Mouse (Mus musculus): ENCODE results near the gene Rab11fip4.

Rab11fip4 gene

DNA sequence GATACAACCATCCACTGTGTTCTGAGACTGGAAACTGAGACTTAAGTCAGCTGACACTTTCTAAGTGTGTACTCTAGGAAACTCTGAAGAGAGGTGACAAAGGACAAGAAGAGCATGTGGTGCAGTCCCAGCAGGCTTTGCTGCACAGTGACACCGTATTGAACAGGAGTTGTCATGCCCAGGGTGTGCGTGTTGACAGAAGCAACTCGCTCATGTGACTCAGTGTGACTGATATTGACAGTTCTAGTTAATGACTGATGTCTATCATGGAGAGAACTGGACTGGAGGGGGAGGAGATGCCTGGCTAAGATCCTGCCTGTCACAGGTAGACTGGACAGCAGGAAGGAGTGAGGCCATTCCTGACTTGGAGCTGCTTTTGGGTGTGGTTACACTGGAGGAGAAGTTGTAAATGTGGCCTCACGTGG, 63.4 kb downstream of the Rab11fip4 start:
- DNase-seq (ENCODE audit: low read depth, low spot score), result no peak

DNA sequence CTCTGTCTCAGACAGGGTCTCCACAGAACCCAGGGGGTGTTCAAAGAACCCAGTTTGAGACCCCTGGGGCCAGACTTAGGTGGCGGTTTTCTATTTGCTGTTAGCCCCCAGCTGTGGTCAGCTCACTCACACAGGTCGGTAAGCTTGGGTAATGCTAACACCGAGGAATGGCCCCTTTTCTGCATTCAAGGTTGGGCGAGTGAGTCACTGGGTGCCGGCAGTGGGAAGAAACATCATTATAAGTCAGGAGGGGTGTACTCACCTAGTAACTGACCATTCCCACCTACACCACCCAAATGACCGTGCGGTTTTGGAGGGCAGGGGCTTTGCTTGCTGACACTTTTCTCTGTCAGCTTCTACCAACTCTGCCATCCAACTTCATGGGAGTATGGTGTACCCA, 64.6 kb downstream of the Rab11fip4 start:
- DNase-seq (ENCODE audit: low read depth, low spot score), result no peak

DNA sequence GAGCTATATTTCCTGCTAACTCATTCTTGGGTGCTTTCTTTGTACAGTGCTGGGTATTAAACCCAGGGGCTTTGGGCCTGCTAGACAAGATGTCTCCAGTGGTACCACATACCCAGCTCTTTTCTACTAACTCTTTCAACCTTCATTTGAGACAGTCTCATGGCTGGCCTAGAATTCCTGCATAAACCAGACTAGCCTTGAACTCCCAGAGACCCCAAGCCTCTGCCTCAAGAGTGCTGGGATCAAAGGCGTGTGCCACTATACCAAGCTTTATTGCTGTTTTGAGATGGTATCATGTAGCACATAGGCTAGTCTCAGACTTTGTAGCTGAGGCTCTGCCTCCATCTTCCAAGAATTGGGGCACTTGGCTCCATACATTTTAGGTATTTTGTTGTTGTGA, 65.5 kb downstream of the Rab11fip4 start:
- peak; percentile 70 for DNase-seq (ENCODE audit: low read depth, low spot score)

DNA sequence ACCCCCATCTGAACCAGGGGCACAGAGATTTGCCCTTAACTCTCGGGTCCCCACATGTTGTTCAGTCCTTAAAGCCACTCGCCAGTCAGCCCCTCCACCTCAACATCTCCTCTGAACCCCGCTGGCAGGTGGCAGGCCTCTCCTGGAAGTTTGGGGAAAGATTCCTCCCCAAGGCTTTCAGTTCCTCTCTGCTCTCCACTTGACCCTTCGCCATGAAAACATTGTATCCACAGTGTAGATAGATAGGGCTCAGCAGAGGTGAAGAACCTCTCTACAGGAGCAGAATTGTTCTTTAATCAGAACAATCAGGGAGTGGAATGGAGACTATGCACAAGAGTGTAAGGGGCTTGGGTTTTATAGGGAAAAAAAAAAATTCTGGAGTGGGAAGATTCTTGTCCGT, 66.0 kb downstream of the Rab11fip4 start:
- DNase-seq (ENCODE audit: low read depth, low spot score), result no peak

DNA sequence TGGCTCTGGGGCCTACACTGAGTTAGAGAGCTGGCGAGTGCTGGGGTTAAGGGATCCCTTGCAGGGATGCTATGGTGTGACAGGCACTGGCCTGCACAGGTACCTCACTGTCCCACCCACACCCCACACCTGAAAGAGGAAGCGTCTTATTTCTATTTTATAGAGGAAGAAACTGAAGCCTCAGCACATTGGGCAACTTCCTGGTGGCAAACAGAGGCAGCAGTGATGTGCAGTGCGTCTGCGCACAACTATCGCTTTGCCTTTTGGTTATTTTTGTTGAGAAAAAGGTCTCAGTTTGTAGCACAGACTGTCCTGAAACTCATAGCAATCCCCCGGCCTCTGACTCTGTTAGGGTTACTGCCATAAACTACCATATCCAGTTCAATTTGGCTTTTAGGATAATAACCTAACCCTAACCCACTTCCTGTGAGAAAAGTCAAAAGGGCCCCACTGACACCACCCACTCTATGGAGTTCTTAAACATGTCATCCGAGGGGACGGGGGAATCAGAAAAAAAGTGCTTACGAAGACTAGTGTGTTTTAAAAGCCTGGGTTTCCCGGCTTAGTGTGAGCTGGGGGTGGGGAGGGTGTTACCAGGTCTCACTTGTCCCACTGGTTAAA, 67.3 kb downstream of the Rab11fip4 start:
- no peak for DNase-seq (ENCODE audit: low read depth, low spot score)

DNA sequence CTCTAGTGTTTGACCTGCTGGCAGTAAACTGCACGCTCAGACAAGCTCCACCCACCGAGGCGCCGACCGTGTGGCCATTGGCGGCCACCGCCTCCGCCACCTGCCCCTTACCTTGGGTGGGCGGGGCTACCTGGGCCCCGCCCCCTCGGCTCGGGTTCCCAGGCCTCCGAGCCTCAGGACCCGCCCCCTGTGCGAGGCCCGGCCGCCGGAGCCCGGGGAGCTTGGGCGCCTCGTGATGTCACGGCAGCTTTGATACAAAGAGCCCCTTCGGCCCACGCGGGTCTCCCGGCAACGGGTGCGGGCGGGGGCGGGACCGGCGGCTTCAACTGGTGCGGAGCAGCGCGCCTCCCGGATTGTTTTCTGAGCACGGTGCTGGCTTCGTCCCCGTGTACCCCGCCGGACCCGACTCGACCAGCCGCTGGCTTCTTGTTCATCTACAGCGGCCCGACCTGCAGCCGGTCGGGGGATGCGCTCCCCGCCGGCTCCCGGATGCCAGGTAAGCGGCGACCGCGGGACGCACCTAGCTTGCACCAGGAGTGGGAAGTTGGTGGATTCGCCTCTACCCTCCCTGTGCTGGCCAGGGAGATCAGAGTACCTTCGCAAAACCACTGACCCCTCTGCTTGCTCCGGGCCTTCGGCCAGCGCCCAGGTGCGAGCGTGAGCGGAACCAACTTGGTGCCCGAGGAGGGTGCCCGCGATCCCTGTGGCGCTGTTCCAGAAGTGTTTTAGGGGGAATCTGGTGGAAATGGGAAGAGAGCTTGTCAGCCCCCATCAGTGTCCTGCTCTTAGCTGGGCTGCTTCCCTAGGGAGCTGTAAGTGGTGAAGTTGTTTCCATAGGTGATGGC, 69.6 kb downstream of the Rab11fip4 start:
- DNase-seq (ENCODE audit: low read depth, low spot score), result peak; percentile 98

DNA sequence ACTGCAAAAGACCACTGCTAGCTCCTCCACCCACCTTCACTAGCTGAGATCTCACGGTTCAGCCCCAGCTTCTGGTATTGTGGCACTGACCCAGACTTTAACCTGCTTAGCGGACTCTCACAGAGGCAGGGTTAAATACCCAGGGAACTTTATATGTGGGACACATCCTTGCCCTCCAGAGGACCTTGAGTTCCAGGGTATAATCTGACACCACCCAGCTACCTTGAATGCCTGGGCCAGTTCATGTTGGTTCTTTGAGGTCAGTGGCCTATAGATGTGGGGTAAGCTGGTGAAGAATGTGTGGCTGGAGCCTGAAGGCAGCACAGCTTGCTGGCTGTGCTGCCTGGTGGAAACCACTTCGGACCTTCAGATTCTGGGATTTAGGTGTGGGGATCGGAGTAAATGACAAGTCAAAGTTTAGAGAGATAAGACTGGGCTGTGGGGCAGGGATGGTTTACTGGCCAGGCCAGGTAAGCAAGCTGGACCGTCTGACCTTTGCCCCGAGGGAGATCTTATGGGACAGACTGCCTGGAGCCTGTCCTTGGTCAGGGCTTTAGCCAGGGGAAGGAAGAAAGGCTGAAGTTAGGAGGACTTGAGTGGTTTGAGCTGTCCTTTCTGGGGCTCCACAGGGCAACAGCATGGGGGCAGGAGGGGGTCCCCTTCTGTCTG, 71.0 kb downstream of the Rab11fip4 start:
- peak; percentile 49 for DNase-seq (ENCODE audit: low read depth, low spot score)

DNA sequence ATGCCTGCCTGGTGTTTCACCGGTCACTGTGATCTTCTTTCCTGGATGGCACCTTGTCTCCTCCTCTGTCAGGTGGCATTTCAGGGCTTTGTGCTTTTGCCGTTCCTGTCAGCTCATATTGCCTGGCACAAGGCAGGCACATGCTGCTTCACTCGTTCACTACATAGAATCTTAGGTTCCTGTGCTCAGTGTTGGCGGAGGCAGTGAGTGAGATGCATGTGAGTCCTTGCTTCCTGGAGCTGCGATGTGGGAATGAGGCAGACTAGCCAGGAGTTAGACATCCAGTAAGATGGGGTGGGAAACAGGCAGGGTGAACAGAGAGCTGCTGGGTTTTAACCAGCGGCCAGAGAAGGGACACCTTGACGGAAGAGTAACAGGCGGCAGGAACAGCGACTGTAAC, 72.1 kb downstream of the Rab11fip4 start:
- DNase-seq (ENCODE audit: low read depth, low spot score), result no peak

DNA sequence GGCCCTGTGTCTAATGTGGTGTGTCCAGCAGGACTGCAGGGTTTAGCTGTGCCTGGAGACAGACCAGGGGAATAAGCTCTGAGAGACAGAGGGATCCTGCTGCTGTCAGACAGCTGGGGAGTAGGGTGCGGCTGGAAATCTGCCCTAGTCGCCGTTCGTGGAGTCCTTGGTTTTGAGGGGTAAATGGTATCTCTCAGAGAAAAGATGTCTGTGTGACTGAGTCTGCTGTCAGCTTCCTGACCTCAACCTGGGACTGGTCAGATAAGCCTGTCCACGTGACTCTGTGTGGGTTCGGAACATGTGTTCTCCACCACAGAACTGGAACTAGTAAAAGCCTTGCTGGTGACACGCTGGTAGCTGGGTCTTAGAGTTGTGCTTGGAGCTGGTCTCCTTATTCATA, 72.6 kb downstream of the Rab11fip4 start:
- DNase-seq (ENCODE audit: low read depth, low spot score), result no peak

DNA sequence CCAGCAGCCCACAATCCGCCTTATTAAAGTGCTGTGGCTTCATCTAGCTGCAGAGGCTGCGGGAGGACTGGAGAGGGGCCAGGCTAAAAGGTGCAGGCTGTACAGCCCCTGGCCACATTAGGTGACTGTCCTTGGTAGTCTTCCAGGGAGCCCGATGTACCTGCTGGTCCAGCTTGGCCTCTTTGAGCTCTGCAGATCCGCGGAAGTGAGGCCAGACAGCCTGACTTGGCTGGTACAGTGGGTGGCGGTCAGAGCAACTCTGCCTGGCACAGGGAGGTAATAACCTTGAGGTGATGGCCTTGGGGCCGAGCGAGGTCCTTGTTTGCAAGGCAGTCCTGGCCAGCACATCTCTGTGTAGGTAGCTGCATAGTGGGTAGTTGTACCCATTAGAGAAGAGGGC, 75.5 kb downstream of the Rab11fip4 start:
- no peak for DNase-seq (ENCODE audit: low read depth, low spot score)

DNA sequence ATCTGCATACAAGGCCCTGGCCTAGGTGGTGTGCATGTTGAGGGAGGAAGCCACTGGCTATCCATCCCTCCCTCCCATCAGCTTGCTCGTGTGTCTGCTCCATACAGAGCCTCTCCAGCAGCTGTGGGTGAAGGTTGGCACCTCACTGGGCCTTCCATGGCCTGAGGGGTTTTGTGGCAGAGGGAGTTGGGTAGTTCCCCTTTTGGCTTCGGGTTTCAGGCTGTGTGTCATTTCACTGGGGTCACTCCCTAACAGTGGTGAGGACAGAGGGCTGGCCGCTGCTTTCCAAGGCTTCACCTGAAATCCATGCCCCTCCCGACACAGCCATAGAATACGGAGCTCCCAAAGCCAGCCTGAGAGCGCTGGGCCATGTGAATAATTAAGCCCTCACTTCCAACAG, 78.2 kb downstream of the Rab11fip4 start:
- no peak for DNase-seq (ENCODE audit: low read depth, low spot score)

DNA sequence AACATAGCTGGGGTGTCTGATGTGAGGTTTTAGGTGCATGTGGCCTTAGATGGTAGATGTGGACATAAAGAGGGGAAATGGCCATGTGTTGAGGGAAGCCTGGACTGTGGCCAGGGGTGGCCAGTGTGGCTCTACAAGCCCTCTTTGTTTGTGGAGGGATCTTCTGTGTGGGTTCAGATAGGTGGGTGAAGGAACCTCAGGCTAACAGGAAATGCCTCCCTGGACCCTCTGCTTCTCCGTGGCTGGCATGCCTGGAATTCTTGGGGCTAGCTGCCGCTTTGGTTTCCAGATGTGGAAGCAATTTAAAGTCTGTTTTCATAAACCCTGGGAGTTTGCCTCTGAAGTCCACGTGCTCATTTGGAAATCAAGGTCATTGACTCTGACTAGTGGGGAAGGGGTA, 78.9 kb downstream of the Rab11fip4 start:
- DNase-seq (ENCODE audit: low read depth, low spot score), result no peak

DNA sequence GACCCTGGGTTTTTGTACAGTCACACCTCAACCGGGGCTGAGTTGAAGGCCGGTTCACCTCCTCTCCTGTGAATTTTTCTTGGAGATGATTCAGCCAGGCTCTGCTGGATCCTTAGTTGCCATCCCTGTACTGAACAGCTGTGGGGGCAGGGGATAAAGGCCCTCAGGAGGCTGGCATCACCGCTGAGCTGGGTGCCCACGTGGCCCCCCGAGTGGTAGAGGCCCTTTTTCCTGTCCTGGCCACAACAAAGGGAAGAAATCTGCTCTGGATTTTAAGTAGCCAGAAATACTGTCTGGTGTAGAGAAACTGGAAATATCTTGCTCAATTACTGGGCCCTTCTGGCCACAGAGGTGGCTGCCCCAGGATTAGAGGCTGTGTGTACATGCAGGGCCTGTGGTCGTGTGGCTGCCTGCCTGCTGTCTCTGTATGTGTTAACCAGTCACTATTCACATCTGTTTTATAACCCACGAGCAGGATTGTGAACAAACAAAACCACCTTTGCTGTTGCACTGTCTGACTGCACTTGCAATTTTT, 79.5 kb downstream of the Rab11fip4 start:
- DNase-seq (ENCODE audit: low read depth, low spot score), result no peak

DNA sequence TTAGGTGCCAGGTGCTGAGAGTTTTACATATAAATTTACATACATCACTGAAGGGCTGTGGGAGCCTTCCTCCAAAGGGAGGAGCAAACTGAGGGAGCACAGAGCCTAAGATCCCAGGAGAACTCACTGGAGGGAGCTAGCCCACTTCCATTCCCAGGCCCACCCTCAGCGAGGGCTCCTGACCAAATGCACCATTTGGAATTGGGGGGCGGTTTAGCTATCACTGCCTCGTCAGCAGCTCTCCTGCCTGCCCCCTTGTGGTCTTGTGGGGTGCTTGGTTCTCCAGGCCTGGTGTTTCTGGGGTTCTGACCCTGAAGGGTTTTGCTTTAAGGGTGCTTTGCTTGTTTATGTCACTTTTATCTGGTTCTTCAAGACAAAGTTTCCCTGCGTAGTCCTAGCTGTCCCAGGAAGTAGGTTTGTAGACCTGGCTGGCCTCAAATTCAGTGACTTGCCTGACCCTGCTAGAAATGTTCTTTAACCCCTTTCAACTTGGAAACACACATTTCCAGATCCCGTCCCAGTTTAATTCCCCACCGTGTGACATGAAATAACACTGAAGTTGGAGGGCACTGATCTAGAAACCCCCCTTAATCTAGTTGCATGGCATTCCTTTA, 80.8 kb downstream of the Rab11fip4 start:
- DNase-seq (ENCODE audit: low read depth, low spot score), result peak; percentile 49

DNA sequence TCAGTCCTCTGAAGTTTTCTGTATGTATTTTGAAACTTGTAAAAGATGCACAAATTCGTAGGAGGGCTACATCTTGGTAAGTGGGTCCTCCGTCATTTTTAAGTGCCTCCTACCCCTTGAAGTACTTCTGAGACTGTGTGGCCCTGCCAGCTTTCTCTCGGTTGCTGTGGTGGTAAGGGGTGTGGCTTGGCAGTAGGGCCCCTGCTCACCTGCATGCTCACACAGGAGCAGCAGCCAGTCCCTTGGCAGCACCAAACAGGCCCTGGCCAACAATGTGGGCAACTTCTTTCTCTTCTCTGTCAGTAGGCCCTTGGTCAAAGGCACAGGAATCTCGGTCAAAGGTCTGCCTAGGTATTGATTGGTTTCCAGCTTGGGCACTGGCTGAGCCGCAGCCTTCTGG, 82.1 kb downstream of the Rab11fip4 start:
- no peak for DNase-seq (ENCODE audit: low read depth, low spot score)

DNA sequence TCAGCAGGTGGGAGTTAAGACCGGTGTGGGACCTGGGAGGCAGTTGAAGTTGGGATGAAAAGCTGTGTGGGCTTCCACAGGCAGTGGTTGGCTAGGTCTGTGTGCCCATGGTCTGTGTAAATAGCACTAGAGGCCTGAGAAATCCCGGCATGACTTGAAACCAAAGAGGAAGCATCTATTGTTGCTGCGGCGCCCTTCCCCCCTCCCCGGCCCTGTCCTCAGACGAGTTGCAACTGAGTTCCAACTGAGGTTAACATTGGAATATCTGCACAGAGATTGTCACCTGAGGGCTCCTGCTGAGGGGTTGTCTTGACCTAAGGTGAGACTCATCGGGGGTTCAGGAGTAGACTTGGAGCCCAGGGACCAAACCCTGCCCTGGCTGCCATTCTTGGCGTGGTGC, 82.7 kb downstream of the Rab11fip4 start:
- DNase-seq (ENCODE audit: low read depth, low spot score), result peak; percentile 41

DNA sequence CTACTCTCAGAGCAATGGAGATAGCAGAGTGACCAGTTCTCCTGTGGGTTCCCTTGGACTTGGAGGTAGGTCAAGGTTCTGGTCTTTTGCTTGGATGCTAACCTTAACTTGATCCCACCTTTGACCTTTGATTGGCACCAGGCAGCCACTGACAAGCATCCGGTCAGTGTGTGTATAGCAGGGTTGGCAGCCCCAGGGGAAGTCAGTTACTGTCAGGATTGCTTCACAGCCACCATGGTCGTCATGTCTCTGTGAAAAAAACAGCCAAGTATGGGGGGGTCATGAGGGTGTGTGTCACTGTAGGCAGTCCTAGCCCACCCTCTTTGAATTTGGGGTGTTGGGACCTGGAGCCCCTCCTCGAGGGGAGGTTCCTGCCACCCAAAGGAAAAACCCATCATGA, 83.2 kb downstream of the Rab11fip4 start:
- no peak for DNase-seq (ENCODE audit: low read depth, low spot score)

DNA sequence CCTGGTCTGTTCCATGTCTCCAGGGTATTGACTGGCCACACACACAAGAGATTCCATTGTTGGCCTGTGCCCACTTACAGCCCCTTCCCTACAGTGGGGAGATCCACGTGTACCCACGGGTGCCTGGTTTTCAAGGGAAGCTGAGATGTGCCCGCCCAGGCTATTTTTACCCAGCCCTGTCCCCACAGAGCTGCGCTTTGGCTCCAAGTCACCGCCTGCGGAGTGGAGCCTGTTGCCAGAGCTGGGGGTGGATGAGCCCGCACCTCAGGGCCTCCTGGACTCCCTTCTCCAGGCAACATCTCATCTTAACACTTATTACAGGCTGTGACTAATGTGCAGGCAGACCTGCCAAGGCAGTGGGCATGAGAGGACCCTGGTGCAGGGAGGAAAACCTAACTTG, 83.6 kb downstream of the Rab11fip4 start:
- DNase-seq (ENCODE audit: low read depth, low spot score), result no peak

DNA sequence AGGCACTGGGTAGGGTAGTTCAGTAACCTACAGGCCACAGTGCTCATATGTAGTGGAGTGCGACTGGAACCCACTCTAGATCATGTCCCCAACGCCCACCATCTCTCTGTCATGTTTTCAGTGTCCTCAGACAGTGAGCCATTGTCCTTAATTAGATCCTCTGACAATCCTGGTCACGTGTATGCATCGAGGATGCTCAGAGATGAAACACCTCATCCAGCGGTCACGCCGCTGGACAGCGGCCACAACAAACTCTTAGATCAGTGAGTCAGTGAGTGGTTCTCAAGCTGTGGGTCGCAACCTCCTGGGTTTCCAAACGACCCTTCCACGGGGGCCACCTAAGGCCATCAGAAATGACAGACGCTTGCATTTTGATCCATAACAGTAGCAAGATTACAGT, 84.3 kb downstream of the Rab11fip4 start:
- no peak for DNase-seq (ENCODE audit: low read depth, low spot score)

DNA sequence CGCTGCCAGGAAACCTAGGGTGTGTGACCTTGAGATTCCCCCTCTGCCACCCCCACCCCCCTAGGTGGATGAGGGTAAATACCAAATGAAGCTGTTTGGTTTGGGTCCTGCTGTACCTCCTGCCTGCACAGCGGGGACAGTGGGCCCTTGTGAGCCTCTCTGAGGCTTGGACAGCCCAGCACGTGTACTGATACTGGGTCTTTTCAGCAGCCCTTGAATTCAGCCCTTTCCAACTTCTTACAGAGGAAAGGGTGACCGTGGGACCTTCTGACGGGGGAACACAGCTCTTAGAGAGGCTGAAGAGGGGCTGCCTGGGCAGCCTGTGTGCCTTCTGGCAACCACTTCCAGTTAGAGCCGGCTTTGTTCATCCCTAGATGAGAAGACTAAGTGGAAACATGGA, 85.0 kb downstream of the Rab11fip4 start:
- DNase-seq (ENCODE audit: low read depth, low spot score), result no peak

DNA sequence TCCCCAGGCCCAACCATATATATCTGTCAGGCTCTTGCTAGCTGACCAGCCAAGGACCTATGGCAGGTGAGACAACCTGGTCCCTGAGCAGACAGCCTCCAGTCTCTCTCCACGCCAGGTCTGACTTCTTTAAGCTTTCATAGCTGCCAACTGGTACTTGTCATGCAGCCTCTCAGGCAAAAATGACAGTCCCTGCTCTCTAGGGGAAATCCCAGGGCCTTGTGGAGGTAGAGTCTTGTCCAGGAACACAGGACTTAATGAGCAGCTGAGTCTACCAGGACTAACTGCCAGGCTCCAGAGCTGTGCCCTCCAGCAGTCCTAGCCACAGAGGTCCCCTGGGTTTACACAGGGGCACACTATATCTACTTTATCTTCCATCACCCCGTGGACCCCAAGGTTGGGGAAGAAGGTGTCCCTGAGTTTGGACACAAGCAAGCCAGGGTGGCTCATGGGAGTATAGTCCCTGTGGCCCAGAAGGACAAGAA, 85.5 kb downstream of the Rab11fip4 start:
- no peak for DNase-seq (ENCODE audit: low read depth, low spot score)

DNA sequence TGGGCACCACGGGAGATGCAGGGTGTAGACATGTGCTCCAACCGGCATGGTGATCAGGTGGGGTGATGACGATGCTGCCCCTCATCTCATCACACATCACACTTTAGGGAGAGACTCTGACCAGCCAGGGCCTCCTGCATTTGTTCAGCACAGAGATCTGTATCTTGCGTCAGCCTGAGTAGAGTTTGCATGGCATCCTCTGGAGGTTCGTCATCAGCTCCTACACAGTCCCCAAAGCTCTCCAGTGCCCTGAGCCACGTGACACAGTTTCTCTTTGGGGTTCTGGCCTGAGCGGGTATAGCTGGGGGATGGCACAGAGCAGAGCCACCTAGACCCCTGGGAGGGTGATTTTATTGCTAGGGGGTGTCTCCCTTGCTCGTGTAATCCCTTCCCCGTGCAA, 86.4 kb downstream of the Rab11fip4 start:
- DNase-seq (ENCODE audit: low read depth, low spot score), result no peak
